Mouse (Mus musculus) testis, adult 2 months (tissue): ENCODE data around the gene Mlx. TPM values are rescaled to one million over a fixed set of nuclear protein-coding genes. Genes with fewer than 3 reads are reported as not detected.
A peak's percentile ranks its signal among the peaks of the same experiment; 100 is the strongest.

ENCODE experiments used
- H3K27ac ChIP-seq: fragments of 200-500 bp; 2 replicates; pipeline ENCODE4 v1.5.1; 2012; ENCODE audit warnings: low read depth, low read length; ENCODE audit not compliant: control insufficient read depth, insufficient read depth
- H3K27me3 ChIP-seq: fragments of 200-500 bp; 2 replicates; pipeline ENCODE4 v1.6.1; 2012; ENCODE audit warnings: mild to moderate bottlenecking, low read length, moderate library complexity; ENCODE audit not compliant: control insufficient read depth, insufficient read depth
- H3K36me3 ChIP-seq: fragments of 200-500 bp; 2 replicates; pipeline ENCODE4 v1.6.1; 2012; ENCODE audit warnings: mild to moderate bottlenecking, low read length; ENCODE audit not compliant: control insufficient read depth, insufficient read depth
- H3K4me1 ChIP-seq: fragments of 200-500 bp; 2 replicates; pipeline ENCODE4 v1.6.1; 2012; ENCODE audit warnings: low read length; ENCODE audit not compliant: control insufficient read depth, insufficient read depth
- H3K4me3 ChIP-seq: fragments of 200-500 bp; 2 replicates; pipeline ENCODE4 v1.5.1; 2012; ENCODE audit warnings: low read depth, mild to moderate bottlenecking, low read length, moderate library complexity, mixed read lengths; ENCODE audit not compliant: control insufficient read depth
- CTCF ChIP-seq: fragments of 200-500 bp; IDR thresholded peaks from 2 replicates; pipeline ENCODE4 v1.5.1; 2012; ENCODE audit warnings: low read depth, mild to moderate bottlenecking, inconsistent platforms, low read length, moderate library complexity; ENCODE audit not compliant: control insufficient read depth, insufficient read depth, insufficient replicate concordance
- POLR2A ChIP-seq: fragments of 200-500 bp; IDR thresholded peaks from 2 replicates; pipeline ENCODE4 v1.6.1; 2012; ENCODE audit warnings: low read depth, mild to moderate bottlenecking, inconsistent platforms, low read length, moderate library complexity; ENCODE audit not compliant: control insufficient read depth
- polyA plus RNA-seq: library from polyadenylated mRNA; depleted of rRNA; stranded (reverse); fragments of >200 nt; gene quantifications from 2 replicates; pipeline ENCODE4 v1.2.3, GENCODE M21; 2012

Mlx gene
- polyA plus RNA-seq, 1 experiment = 6.7 TPM

- Histone ChIP-seq H3K27ac (peak overlapping the region; percentile 40), H3K36me3 (no peaks in the 10 kb centered on the region), H3K27me3 (no peaks in the 10 kb centered on the region), H3K4me3 (peak overlapping the region; percentile 65), H3K4me1 (peaks cover 22% of the 10 kb centered on the region)
- peak; percentile 94 for TF ChIP-seq CTCF
- TF ChIP-seq POLR2A = peak; percentile 45; the same call in 1 of the 2 replicates
These were observed 20.3 kb upstream of the Mlx start for GRCm38 (mm10) chr11:101066549-101067412.

GRCm38 (mm10) chr11:101069391-101070188, 17.5 kb upstream of the Mlx start, which contains the start of gene Naglu:
Gene Naglu, plus strand, starts transcription at chr11:101070012.
- peak within 1 kb of the TSS; percentile 92 for H3K4me3 ChIP-seq
- no peaks in the 10 kb centered on the region for H3K27me3 ChIP-seq
- peaks cover 18% of the 10 kb centered on the region for H3K4me1 ChIP-seq
- H3K27ac ChIP-seq = peak within 1 kb of the TSS; percentile 72
- H3K36me3 ChIP-seq = no peaks in the 10 kb centered on the region
- TF ChIP-seq CTCF = no peak
- peak; percentile 62 for TF ChIP-seq POLR2A

GRCm38 (mm10) chr11:101070189-101070527, 16.9 kb upstream of the Mlx start:
- no peak for TF ChIP-seq POLR2A
- no peak for TF ChIP-seq CTCF
- Histone ChIP-seq H3K27ac (peak overlapping the region; percentile 72), H3K36me3 (no peaks in the 10 kb centered on the region), H3K27me3 (no peaks in the 10 kb centered on the region), H3K4me3 (peak overlapping the region; percentile 92), H3K4me1 (peaks cover 18% of the 10 kb centered on the region)

- no peaks in the 10 kb centered on the region for H3K36me3 ChIP-seq
- no peak overlapping the region for H3K27ac ChIP-seq
- no peaks in the 10 kb centered on the region for H3K27me3 ChIP-seq
- TF ChIP-seq CTCF = no peak
- no peak for TF ChIP-seq POLR2A
- H3K4me1 ChIP-seq = peaks cover 15% of the 10 kb centered on the region
- H3K4me3 ChIP-seq = no peak overlapping the region
These were observed 16.1 kb upstream of the Mlx start for GRCm38 (mm10) chr11:101070987-101071386.

GRCm38 (mm10) chr11:101071810-101072428, 15.2 kb upstream of the Mlx start:
- Histone ChIP-seq H3K27ac (no peak overlapping the region), H3K27me3 (no peaks in the 10 kb centered on the region)

GRCm38 (mm10) chr11:101078121-101078520, 9.0 kb upstream of the Mlx start, which contains the start of gene Hsd17b1:
Gene Hsd17b1, plus strand, starts transcription at chr11:101078411.
- Histone ChIP-seq H3K36me3 (no peaks in the 10 kb centered on the region; the same call in 1 of the 2 replicates), H3K4me3 (peak within 1 kb of the TSS; percentile 14; the same call in 1 of the 2 replicates), H3K27me3 (no peaks in the 10 kb centered on the region), H3K4me1 (peaks cover 6% of the 10 kb centered on the region), H3K27ac (no peak within 1 kb of the TSS)
- TF ChIP-seq CTCF = no peak
- TF ChIP-seq POLR2A = no peak

More at GRCm38 (mm10) chr11:101071810-101072428, 15.2 kb upstream of the Mlx start:
- Histone ChIP-seq H3K4me1 (peaks cover 12% of the 10 kb centered on the region), H3K36me3 (no peaks in the 10 kb centered on the region; the same call in 1 of the 2 replicates), H3K4me3 (no peak overlapping the region)
- TF ChIP-seq CTCF (no peak), POLR2A (no peak)
